Mouse (Mus musculus) embryonic facial prominence, embryonic 11.5 days (tissue): Measurements from ENCODE around the gene Ly6c2. TPM values are rescaled to one million over a fixed set of nuclear protein-coding genes. Genes with fewer than 3 reads are reported as not detected.
"Not testable (repeated sequence)": the region's sequence is repeated elsewhere in the genome, so short reads cannot be mapped to it uniquely, and the experiment has no call there.

Experiments
- ATAC-seq: fragments of 200-750 bp; cut with Nextera tagmentation; replicated peaks from 2 replicates; pipeline ENCODE4 v1.8.0; 2017; ENCODE audit warnings: low read depth; ENCODE audit not compliant: insufficient number of reproducible peaks, low FRiP score, low TSS enrichment
- DNase-seq: peaks from one replicate; pipeline ENCODE4 v3.0.0-alpha.2; 2015; ENCODE audit warnings: low spot score
- H3K27ac ChIP-seq: fragments of 300-500 bp; sonication (generic); replicated peaks from 2 replicates; pipeline ENCODE4 v1.5.1; 2014; ENCODE audit warnings: mild to moderate bottlenecking, low read depth, low read length, control low read depth
- H3K27me3 ChIP-seq: fragments of 300-500 bp; sonication (generic); 2 replicates; pipeline ENCODE4 v1.6.1; 2014; ENCODE audit warnings: mild to moderate bottlenecking, low read length, moderate library complexity, mixed read lengths; ENCODE audit not compliant: control insufficient read depth, insufficient read depth
- H3K36me3 ChIP-seq: fragments of 300-500 bp; sonication (generic); replicated peaks from 2 replicates; pipeline ENCODE4 v1.6.1; 2014; ENCODE audit warnings: low read depth, mild to moderate bottlenecking, low read length, moderate library complexity, mixed read lengths; ENCODE audit not compliant: control insufficient read depth, insufficient read depth
- H3K4me1 ChIP-seq: fragments of 300-500 bp; sonication (generic); 2 replicates; pipeline ENCODE4 v1.6.1; 2014; ENCODE audit warnings: low read length, mixed read lengths; ENCODE audit not compliant: control insufficient read depth, insufficient read depth
- H3K4me2 ChIP-seq: fragments of 300-500 bp; sonication (generic); 2 replicates; pipeline ENCODE4 v1.6.1; 2014; ENCODE audit warnings: low read depth, mild to moderate bottlenecking, control low read depth, low read length, moderate library complexity
- H3K4me3 ChIP-seq: fragments of 300-500 bp; sonication (generic); 2 replicates; pipeline ENCODE4 v1.5.1; 2014; ENCODE audit warnings: low read depth, low read length, control low read depth
- H3K9ac ChIP-seq: fragments of 300-500 bp; sonication (generic); replicated peaks from 2 replicates; pipeline ENCODE4 v1.6.1; 2014; ENCODE audit warnings: mild to moderate bottlenecking, control low read depth, low read length
- H3K9me3 ChIP-seq: fragments of 300-500 bp; sonication (generic); replicated peaks from 2 replicates; pipeline ENCODE4 v1.6.1; 2016; ENCODE audit warnings: mild to moderate bottlenecking, low read length, inconsistent platforms, mixed read lengths; ENCODE audit not compliant: control insufficient read depth
- WGBS: fragments of 180-500 bp; shearing (Covaris S2); extraction: QIAGEN DNeasy Blood & Tissue Kit; methylation state at CpG from one replicate; pipeline ENCODE4 v1.1.7; 2014; 5-methylcytosine and 5-hydroxymethylcytosine counted together
- polyA plus RNA-seq: library from polyadenylated mRNA; unstranded; fragments of >200 nt; fragmentation: Nextera tagmentation; extraction: Ambion mirVana; gene quantifications from 2 replicates; pipeline ENCODE4 v1.2.1, GENCODE M21; 2014

Ly6c2 gene
- polyA plus RNA-seq, 1 experiment from 2014 or later, result not detected

DNA sequence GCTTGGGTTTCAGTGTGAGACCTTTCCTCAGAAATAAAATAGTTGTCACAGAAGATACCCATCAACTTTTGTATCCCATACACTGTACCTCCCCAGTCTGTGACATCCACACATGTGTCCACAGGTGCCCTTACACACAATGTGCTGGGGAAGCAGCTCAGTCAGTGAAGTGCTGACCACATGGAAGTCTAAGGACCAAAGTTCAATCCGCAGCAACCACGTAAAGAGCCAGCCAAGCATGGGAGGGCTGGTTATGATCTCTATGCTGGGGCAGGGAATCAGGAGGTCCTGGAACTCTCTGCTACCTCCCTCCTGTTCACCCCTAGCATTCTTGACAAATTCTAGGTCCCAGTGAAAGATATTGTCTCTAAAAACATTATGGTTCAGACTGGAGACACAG, 20.6 kb upstream of the Ly6c2 start:
- not testable (repeated sequence) for H3K27me3 ChIP-seq, ATAC-seq, H3K9me3 ChIP-seq, H3K4me3 ChIP-seq, H3K9ac ChIP-seq, H3K36me3 ChIP-seq, H3K4me1 ChIP-seq, H3K4me2 ChIP-seq, H3K27ac ChIP-seq, DNase-seq
- WGBS, result 83% methylated on average over 2 of the region's 2 CpGs

DNA sequence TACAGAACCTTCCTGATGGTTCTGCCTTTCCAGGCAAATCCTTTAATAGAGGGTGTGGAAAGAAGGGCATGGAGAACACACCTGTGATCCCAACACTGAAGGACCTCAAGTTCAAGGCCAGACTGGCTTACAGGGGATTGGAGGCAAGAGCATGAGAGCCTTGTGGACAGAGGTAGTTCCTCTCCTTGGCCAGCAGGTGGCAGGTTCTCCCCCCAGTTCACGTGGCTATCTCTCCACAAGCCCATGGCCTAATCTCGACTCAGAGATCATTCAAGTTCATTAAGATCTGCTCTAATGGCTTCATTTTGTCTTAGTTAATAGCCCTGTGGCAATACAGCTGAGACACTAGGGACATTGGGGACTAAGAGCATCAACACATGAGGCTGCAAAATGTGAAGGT, 8.3 kb upstream of the Ly6c2 start:
- no peaks in the 10 kb centered on the region for H3K36me3 ChIP-seq
- WGBS, result 21% methylated on average over 2 of the region's 2 CpGs
- DNase-seq (peak; percentile 46), ATAC-seq (no peak)
- H3K4me3 ChIP-seq, result no peak overlapping the region
- H3K9ac ChIP-seq, result no peak overlapping the region
- no peaks in the 10 kb centered on the region for H3K4me1 ChIP-seq
- H3K4me2 ChIP-seq, result no peak overlapping the region
- H3K9me3 ChIP-seq, result no peaks in the 10 kb centered on the region
- H3K27me3 ChIP-seq, result no peaks in the 10 kb centered on the region
- H3K27ac ChIP-seq, result no peak overlapping the region

DNA sequence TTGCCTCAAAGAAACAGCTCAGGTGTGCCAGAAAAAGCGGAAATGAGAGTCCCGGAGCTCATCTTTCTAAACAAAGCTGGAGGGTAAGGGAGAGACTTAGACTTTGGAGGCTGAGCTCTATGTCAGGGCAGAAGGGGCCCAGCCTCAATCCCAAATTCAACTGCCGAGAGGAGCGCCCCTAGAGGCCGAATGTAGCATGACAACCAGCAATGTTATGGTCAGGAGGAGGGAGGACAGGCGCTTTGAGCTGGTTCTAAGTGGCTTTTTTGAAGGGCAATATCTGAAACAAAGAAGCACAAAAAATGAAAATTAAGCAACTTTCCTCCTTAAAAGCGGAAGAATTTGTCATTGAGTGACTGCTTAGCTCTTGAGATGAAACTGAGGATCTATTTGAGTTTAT, 7.0 kb upstream of the Ly6c2 start:
- not testable (repeated sequence) for H3K4me3 ChIP-seq, H3K4me1 ChIP-seq, H3K27ac ChIP-seq, ATAC-seq, H3K9ac ChIP-seq, H3K27me3 ChIP-seq, H3K9me3 ChIP-seq, H3K4me2 ChIP-seq, H3K36me3 ChIP-seq
- WGBS, result 17% methylated on average over 5 of the region's 7 CpGs
- DNase-seq, result peak; percentile 57

DNA sequence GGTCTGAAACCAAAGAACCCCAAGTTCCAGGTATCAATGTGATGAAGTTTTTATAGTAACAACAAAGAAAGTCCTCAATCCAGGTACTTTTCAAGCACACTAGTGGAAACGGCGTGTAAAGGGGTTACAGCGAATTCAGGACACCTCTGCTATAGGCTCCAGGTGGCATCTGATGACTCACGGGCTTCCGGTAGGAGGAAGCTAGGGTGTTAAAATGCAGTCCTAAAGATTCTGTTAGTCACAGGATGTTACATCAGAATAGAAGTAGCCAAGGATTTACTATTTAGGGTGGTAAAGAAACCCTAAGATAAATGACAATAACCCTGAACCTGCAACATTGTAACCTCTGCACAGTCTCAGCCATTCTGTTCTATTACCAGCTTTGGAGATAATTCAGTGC, 5.7 kb upstream of the Ly6c2 start:
- not testable (repeated sequence) for H3K9me3 ChIP-seq, H3K36me3 ChIP-seq, H3K9ac ChIP-seq, H3K27ac ChIP-seq, DNase-seq, H3K4me1 ChIP-seq, ATAC-seq, H3K27me3 ChIP-seq, H3K4me3 ChIP-seq, H3K4me2 ChIP-seq
- 93% methylated on average over 5 of the region's 5 CpGs for WGBS

DNA sequence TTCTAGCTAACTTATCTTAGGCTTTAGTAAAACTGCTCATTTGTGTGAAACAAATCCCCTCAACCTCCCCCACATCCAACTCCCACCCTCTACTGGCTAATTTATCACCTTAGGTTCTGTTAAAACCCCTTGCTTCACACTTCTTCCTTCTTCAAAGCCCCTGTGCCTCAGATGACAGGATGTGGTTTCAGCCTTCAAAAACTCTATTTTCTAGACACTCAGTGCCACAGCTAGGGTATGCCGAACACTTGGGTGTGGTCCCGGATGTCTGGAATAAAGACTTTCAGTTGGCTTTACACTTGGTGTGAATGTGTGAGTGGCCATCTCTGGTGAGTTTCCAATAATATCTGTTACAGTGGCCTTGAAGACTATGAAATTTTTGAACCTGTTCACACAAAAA, 4.8 kb upstream of the Ly6c2 start:
- DNase-seq, result no peak
- H3K4me2 ChIP-seq, result no peak overlapping the region
- no peak overlapping the region for H3K9ac ChIP-seq
- H3K4me3 ChIP-seq, result no peak overlapping the region
- WGBS, result 87% methylated on average over 2 of the region's 2 CpGs
- ATAC-seq, result no peak
- no peak overlapping the region for H3K27ac ChIP-seq
- H3K36me3 ChIP-seq, result no peaks in the 10 kb centered on the region
- no peaks in the 10 kb centered on the region for H3K9me3 ChIP-seq
- no peaks in the 10 kb centered on the region for H3K4me1 ChIP-seq
- no peaks in the 10 kb centered on the region for H3K27me3 ChIP-seq

DNA sequence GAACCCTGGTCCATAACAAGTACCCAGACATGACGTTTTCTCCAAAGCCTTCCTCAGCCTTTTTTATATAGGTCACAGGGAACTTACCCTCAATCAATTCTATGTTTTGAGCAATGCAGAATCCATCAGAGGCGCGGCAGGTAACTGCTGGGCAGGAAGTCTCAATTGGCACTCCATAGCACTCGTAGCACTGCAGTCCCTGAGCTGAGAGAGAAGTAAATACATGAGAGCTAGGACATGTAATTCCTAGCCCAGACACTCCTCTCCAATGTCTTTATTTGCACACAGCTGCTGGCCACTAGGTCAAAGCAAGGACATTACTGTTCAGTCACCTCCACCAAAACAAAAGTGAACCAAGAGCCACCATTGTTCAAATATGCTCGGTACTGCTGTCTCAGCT, 1.3 kb downstream of the Ly6c2 start:
- ATAC-seq, H3K9me3 ChIP-seq, H3K36me3 ChIP-seq, H3K9ac ChIP-seq, H3K27ac ChIP-seq, H3K4me2 ChIP-seq, DNase-seq, H3K4me3 ChIP-seq, H3K4me1 ChIP-seq, H3K27me3 ChIP-seq: not testable (repeated sequence)
- WGBS, result 65% methylated on average over 1 of the region's 5 CpGs

DNA sequence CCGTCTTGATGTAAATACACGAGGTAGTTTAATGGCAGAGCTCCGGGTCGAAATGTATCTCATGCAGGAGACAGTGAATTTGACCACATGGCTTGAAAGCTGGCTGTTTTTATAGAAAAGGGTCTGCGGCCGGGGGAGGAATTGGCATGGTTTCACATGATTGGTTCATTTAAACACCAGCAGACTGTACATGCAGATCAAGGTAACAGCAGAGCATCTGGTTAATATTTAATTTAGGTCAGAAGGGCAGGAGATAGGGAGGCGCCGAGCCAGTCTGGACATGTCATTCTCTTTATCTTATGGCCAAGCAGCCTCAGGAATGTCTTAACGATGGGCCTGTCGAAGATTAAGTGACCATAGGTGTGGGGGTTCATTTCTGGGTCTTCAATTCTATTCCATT, 12.5 kb downstream of the Ly6c2 start:
- no peaks in the 10 kb centered on the region for H3K36me3 ChIP-seq
- no peaks in the 10 kb centered on the region for H3K9me3 ChIP-seq
- no peak for DNase-seq
- no peak overlapping the region for H3K27ac ChIP-seq
- no peaks in the 10 kb centered on the region for H3K4me1 ChIP-seq
- no peaks in the 10 kb centered on the region for H3K27me3 ChIP-seq
- no peak overlapping the region for H3K4me2 ChIP-seq
- H3K9ac ChIP-seq, result no peak overlapping the region
- WGBS, result 88% methylated on average over 10 of the region's 10 CpGs
- no peak for ATAC-seq
- H3K4me3 ChIP-seq, result no peak overlapping the region

DNA sequence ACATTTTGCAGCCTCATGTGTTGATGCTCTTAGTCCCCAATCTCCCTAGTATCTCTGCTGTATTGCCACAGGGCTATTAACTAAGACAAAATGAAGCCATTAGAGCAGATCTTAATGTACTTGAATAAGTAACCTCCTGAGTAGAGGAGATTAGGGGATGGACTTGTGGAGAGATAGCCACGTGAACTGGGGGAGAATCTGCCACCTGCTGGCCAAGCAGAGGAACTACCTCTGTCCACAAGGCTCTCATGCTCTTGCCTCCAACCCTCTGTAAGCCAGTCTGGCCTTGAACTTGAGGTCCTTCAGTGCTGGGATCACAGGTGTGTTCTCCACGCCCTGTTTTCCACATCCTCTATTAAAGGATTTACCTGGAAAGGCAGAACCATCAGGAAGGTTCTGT, 23.7 kb downstream of the Ly6c2 start:
- H3K4me3 ChIP-seq, ATAC-seq, H3K4me2 ChIP-seq, H3K9ac ChIP-seq, H3K36me3 ChIP-seq, H3K27me3 ChIP-seq, H3K4me1 ChIP-seq, DNase-seq, H3K9me3 ChIP-seq, H3K27ac ChIP-seq: not testable (repeated sequence)
- 14% methylated on average over 2 of the region's 2 CpGs for WGBS

DNA sequence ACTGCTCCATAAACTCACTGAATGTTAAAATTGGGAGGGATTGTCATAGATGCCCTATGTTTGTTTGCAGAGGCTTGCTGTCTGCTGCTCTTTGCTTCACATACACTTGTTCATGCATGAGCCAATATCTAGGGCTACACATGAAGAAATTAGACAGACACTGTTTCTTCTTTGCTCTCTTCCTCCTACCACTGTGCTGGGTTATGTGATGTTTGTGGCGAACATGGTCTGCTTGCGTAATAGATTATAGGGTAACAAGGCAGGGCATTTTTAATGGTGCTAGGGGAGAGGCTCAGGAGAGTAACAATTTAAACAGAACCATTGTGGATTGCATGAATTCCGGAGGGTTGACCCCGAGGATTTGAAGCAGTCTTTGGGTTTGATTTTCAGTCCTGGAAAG, 41.8 kb downstream of the Ly6c2 start:
- Histone ChIP-seq H3K4me2 (no peak overlapping the region), H3K4me1 (no peaks in the 10 kb centered on the region), H3K27ac (no peak overlapping the region), H3K4me3 (no peak overlapping the region), H3K9me3 (no peaks in the 10 kb centered on the region), H3K27me3 (no peaks in the 10 kb centered on the region), H3K9ac (no peak overlapping the region), H3K36me3 (no peaks in the 10 kb centered on the region)
- DNase-seq, result no peak
- WGBS, result 87% methylated on average over 4 of the region's 4 CpGs
- ATAC-seq, result no peak
